Mouse (Mus musculus): ENCODE measurements around the gene Col8a2.

Col8a2 gene

GRCm38 (mm10) chr4:126286492-126286891, at the start of gene Col8a2:
Gene Col8a2 (plus strand): TSS chr4:126286793.
- DNase-seq (ENCODE audit: low spot score): no peak

GRCm38 (mm10) chr4:126237721-126238242, 48.8 kb upstream of the Col8a2 start:
- no peak for DNase-seq (ENCODE audit: low spot score)

GRCm38 (mm10) chr4:126239862-126240475, 46.6 kb upstream of the Col8a2 start:
- DNase-seq (ENCODE audit: low spot score): no peak

- DNase-seq (ENCODE audit: low spot score): no peak
Observed at GRCm38 (mm10) chr4:126241956-126242355, 44.6 kb upstream of the Col8a2 start.

- DNase-seq (ENCODE audit: low spot score): no peak
Observed at GRCm38 (mm10) chr4:126242510-126242909, 44.1 kb upstream of the Col8a2 start.

GRCm38 (mm10) chr4:126246202-126246889, 40.2 kb upstream of the Col8a2 start:
- DNase-seq (ENCODE audit: low spot score): no peak

- DNase-seq (ENCODE audit: low spot score): peak; percentile 22
Observed at GRCm38 (mm10) chr4:126248261-126248868, 38.2 kb upstream of the Col8a2 start.

GRCm38 (mm10) chr4:126250659-126251058, 35.9 kb upstream of the Col8a2 start:
- no peak for DNase-seq (ENCODE audit: low spot score)

GRCm38 (mm10) chr4:126251655-126252254, 34.8 kb upstream of the Col8a2 start:
- DNase-seq (ENCODE audit: low spot score): no peak

GRCm38 (mm10) chr4:126252411-126253237, 34.0 kb upstream of the Col8a2 start:
- no peak for DNase-seq (ENCODE audit: low spot score)

- no peak for DNase-seq (ENCODE audit: low spot score)
Observed at GRCm38 (mm10) chr4:126253637-126254272, 32.8 kb upstream of the Col8a2 start.

- DNase-seq (ENCODE audit: low spot score): peak; percentile 65
Observed at GRCm38 (mm10) chr4:126254315-126255112, 32.1 kb upstream of the Col8a2 start.

GRCm38 (mm10) chr4:126255113-126256001, 31.2 kb upstream of the Col8a2 start:
- peak; percentile 27 for DNase-seq (ENCODE audit: low spot score)

GRCm38 (mm10) chr4:126256131-126256791, 30.3 kb upstream of the Col8a2 start, which contains the start of gene Map7d1:
Gene Map7d1 (minus strand): TSS chr4:126256343.
- DNase-seq (ENCODE audit: low spot score): peak; percentile 82

- DNase-seq (ENCODE audit: low spot score): peak; percentile 37
Observed at GRCm38 (mm10) chr4:126256967-126257881, 29.4 kb upstream of the Col8a2 start.

GRCm38 (mm10) chr4:126259063-126259462, 27.5 kb upstream of the Col8a2 start:
- DNase-seq (ENCODE audit: low spot score): peak; percentile 61

- DNase-seq (ENCODE audit: low spot score): peak; percentile 78
Observed at GRCm38 (mm10) chr4:126259523-126260160, 27.0 kb upstream of the Col8a2 start.
